Mouse (Mus musculus): ENCODE results near the gene Cryba1.

The Cryba1 gene

DNA sequence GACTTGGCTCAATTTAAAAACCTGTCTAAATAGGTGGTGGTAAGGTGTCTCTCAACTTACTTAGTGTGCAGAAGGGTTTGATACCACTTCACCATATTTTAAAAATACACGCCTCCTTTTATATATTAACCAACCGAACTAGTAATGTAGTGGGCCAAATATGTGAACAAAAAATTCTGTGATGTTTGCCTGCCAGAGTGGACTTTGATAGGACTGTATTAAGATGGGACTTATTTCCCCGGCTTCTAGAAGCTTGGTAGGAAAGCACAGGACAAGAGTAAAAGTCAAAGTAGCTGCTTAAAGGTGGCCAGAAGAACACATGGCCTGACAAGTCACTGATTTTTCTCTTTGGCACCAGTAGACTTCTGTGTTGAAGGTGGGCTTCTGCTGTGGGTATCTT, 11.3 kb downstream of the Cryba1 start:
- DNase-seq, result no peak

- no peak for DNase-seq
These were observed 16.0 kb downstream of the Cryba1 start for GRCm38 (mm10) chr11:77709039-77709438.

- DNase-seq, result no peak
These were observed 19.2 kb downstream of the Cryba1 start for GRCm38 (mm10) chr11:77705920-77706319.

DNA sequence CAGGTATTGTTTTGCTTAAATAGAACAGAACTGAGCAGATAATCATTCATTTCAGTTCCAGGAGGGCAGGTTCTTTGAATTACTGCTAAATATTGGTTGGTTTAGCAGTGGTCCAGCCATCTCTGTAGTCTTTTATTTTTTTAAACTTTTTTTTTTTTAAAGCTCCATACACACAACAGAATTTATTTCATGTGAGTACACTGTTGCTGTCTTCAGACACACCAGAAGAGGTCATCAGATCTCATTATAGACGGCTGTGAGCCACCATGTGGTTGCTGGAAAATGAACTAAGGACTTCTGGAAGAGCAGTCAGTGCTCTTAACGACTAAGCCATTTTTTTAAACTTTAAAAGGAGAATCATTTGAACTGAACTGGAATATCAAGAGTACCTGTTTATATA, 27.9 kb downstream of the Cryba1 start:
- no peak for DNase-seq

GRCm38 (mm10) chr11:77693026-77693425, 32.1 kb downstream of the Cryba1 start:
- DNase-seq, result no peak

- peak; percentile 60 for DNase-seq
These were observed 37.4 kb downstream of the Cryba1 start for GRCm38 (mm10) chr11:77687541-77688131.

GRCm38 (mm10) chr11:77686841-77687540, 38.1 kb downstream of the Cryba1 start:
- peak; percentile 57 for DNase-seq

- peak; percentile 49 for DNase-seq
These were observed 38.7 kb downstream of the Cryba1 start for GRCm38 (mm10) chr11:77686346-77686840.

- DNase-seq, result peak; percentile 100
These were observed 39.5 kb downstream of the Cryba1 start, which contains the start of gene Nufip2 for GRCm38 (mm10) chr11:77685383-77686265. TSS of gene Nufip2 (plus strand) at chr11:77686155.

DNA sequence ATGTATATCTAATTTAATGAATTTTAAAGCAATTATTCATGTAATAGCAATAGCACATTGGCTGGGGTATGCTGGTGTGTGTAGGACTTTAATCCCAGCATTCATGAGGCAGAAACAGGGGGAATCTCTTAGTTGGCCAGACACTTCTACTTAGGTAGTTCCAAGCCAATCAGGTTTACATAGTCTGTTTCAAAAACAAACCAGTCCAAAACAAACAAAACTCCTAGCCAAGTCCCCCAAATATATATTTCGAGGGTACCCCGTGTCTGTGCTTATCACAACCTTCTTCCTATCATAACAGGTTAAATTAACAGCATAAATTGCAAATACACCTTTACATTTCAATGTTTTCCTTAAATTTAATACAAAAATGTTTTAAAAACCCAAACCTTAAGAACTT, 40.2 kb downstream of the Cryba1 start:
- DNase-seq, result no peak

GRCm38 (mm10) chr11:77680018-77680417, 45.1 kb downstream of the Cryba1 start:
- DNase-seq, result no peak

DNA sequence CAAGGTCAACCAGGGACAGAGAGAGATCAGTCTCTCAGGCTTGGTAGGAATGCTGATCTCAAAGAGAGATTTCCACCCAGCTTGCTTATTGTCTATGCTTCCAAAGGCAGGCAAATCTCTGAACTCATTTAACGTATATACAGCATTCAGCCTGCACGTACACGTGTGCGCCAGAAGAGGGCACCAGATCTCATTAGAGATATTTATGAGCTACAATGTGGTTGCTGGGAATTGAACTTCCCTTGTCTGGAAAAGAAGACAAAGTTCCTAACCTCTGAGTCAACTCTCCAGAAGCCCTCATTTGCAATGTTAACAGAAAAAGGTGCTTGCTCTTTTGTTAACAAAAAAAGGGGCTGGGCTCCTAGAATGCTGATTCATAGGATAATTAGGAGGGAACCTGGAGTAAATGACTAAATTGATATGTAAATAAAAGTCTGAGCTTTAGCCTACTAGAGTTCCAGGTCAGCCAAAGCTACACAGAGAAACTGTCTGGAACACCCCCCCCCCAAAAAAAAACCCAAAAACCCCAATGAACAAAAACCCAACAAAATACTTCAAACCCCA, 51.6 kb downstream of the Cryba1 start:
- no peak for DNase-seq

DNA sequence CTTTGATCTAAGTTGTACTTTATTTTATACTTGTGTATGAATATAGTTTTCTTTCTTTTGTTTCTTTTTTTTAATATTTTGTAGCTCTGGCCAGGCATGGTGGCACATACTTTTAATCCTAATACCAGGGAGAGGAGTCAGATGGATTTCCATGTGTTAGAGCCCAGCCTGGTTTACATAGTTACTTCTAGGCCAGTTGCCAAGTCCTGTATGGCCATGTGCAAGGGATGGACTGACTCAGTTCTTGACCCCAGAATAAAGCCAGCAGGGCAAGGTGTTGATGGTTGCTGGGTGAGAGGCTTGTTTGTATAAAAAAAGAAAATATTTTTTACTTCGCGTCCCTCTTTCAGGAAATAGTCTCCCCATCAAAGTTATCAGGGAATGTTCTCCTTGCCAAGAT, 52.3 kb downstream of the Cryba1 start:
- no peak for DNase-seq
